Mouse (Mus musculus): ENCODE data around the gene Fam120a. TPM values are rescaled to one million over a fixed set of nuclear protein-coding genes. Genes with fewer than 3 reads are reported as not detected.
A peak's percentile ranks its signal among the peaks of the same experiment; 100 is the strongest.

Fam120a gene
- total and polyA plus RNA-seq, 2 experiments from 2014 or later: 9.5 to 58.3 TPM

DNA sequence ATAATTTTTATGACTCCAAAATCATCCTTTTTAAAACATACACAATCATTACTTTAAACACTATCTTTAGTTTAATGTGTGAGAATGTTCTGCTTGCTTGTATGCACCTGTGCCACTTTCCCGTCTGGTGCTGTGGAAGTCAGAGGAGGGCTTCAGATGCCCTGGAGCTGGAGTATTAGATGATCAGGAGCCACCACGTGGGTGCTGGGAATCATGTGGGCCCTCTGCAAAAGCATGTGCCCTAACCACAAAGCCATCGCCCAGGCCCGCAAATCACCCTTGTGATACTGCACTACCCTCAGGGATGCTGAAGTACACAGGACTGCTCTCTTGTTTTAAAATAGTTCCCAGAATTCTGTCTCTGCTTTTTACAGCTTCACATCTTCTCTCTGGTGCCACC lies 3.0 kb downstream of the Fam120a start:
- TF ChIP-seq CTCF (IDR thresholded peaks at IDR 0.05): no peak
- no peak for ATAC-seq (ENCODE audit: low FRiP score)
- Histone ChIP-seq H3K27me3 (ENCODE audit: insufficient read depth, low read length) (no peaks in the 10 kb centered on the region), H3K4me1 (ENCODE audit: insufficient read depth, low read length) (peaks cover 19% of the 10 kb centered on the region), H3K27ac (ENCODE audit: low read depth, low read length) (no peak overlapping the region), H3K9ac (replicated peaks; ENCODE audit: low read length, poor library complexity, severe bottlenecking) (no peak overlapping the region), H3K4me2 (ENCODE audit: low read depth, low read length, poor library complexity, severe bottlenecking) (peak overlapping the region; percentile 81), H3K36me3 (ENCODE audit: insufficient read depth, low read length) (no peaks in the 10 kb centered on the region), H3K9me3 (ENCODE audit: low read length) (no peaks in the 10 kb centered on the region), H3K4me3 (ENCODE audit: low read depth, low read length) (0 out of 2 replicates have a peak overlapping the region, but pooled peaks have one; percentile 65)
- DNase-seq (ENCODE audit: low spot score): no peak
- 73% methylated on average over 4 of the region's 4 CpGs for WGBS

DNA sequence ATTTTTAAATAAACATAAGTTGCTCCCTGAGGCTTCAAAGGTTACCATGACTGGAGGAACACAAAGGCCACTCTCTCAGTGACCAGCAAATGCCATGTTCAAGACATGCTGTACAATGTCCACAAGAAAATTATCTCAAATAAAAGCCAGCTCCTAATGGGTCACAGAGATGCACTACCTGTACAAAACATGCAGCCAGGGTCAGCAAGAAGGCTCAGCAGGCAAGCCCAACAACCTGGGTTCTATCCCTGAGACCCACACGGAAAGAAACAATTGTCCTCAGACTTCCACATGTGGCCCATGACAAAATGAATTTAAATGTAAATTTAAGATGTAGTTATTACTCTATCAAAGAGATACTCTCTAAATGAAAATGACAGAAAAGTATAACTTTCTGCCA lies 4.7 kb downstream of the Fam120a start:
- DNase-seq (ENCODE audit: low spot score) (no peak), ATAC-seq (ENCODE audit: low FRiP score) (no peak)
- no peaks in the 10 kb centered on the region for H3K27me3 ChIP-seq (ENCODE audit: insufficient read depth, low read length)
- no peak overlapping the region for H3K4me3 ChIP-seq (ENCODE audit: low read depth, low read length)
- H3K36me3 ChIP-seq (ENCODE audit: insufficient read depth, low read length): no peaks in the 10 kb centered on the region
- no peaks in the 10 kb centered on the region for H3K9me3 ChIP-seq (ENCODE audit: low read length)
- TF ChIP-seq CTCF (IDR thresholded peaks at IDR 0.05): no peak
- WGBS: 67% methylated on average over 1 of the region's 1 CpGs
- H3K4me1 ChIP-seq (ENCODE audit: insufficient read depth, low read length): peaks cover 19% of the 10 kb centered on the region
- H3K9ac ChIP-seq (replicated peaks; ENCODE audit: low read length, poor library complexity, severe bottlenecking): no peak overlapping the region
- no peak overlapping the region for H3K27ac ChIP-seq (ENCODE audit: low read depth, low read length)
- H3K4me2 ChIP-seq (ENCODE audit: low read depth, low read length, poor library complexity, severe bottlenecking): no peak overlapping the region

- 70% methylated on average over 3 of the region's 3 CpGs for WGBS
Observed at GRCm38 (mm10) chr13:48962519-48962918, 5.3 kb downstream of the Fam120a start.

DNA sequence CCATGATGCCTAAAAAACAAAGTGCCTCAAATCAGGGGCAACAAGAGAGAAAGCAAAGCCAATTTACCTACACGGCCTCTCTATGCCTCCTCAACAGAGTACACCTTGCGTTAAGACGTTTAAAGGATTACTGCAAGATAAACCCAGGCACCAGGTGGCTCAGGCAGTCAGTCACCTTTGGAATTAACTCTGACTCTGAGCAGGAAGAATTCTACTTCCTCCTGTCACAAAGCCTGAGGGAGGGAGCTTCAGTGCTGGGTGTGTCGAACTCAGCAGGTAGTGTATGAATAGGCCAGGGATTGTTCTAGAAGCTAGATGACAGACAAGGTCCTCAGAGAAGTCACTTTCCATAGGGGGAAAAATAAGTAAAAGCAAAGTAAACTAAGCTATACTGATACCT lies 9.2 kb downstream of the Fam120a start:
- H3K36me3 ChIP-seq (ENCODE audit: insufficient read depth, low read length): no peaks in the 10 kb centered on the region
- no peak overlapping the region for H3K4me3 ChIP-seq (ENCODE audit: low read depth, low read length)
- H3K27ac ChIP-seq (ENCODE audit: low read depth, low read length): no peak overlapping the region
- ATAC-seq (ENCODE audit: low FRiP score) (no peak), DNase-seq (ENCODE audit: low spot score) (no peak)
- whole genome bisulfite sequencing: 63% methylated on average over 4 of the region's 4 CpGs
- no peaks in the 10 kb centered on the region for H3K27me3 ChIP-seq (ENCODE audit: insufficient read depth, low read length)
- no peak for TF ChIP-seq CTCF (IDR thresholded peaks at IDR 0.05)
- no peak overlapping the region for H3K4me2 ChIP-seq (ENCODE audit: low read depth, low read length, poor library complexity, severe bottlenecking)
- H3K9ac ChIP-seq (replicated peaks; ENCODE audit: low read length, poor library complexity, severe bottlenecking): no peak overlapping the region
- H3K9me3 ChIP-seq (ENCODE audit: low read length): no peaks in the 10 kb centered on the region
- H3K4me1 ChIP-seq (ENCODE audit: insufficient read depth, low read length): no peaks in the 10 kb centered on the region

More at GRCm38 (mm10) chr13:48962519-48962918, 5.3 kb downstream of the Fam120a start:
- H3K36me3 ChIP-seq (ENCODE audit: insufficient read depth, low read length): no peaks in the 10 kb centered on the region
- peaks cover 19% of the 10 kb centered on the region for H3K4me1 ChIP-seq (ENCODE audit: insufficient read depth, low read length)
- no peak overlapping the region for H3K4me2 ChIP-seq (ENCODE audit: low read depth, low read length, poor library complexity, severe bottlenecking)
- no peak overlapping the region for H3K27ac ChIP-seq (ENCODE audit: low read depth, low read length)
- no peak for TF ChIP-seq CTCF (IDR thresholded peaks at IDR 0.05)
- no peaks in the 10 kb centered on the region for H3K9me3 ChIP-seq (ENCODE audit: low read length)
- ATAC-seq (ENCODE audit: low FRiP score) (no peak), DNase-seq (ENCODE audit: low spot score) (no peak)
- no peak overlapping the region for H3K9ac ChIP-seq (replicated peaks; ENCODE audit: low read length, poor library complexity, severe bottlenecking)
- H3K27me3 ChIP-seq (ENCODE audit: insufficient read depth, low read length): no peaks in the 10 kb centered on the region
- H3K4me3 ChIP-seq (ENCODE audit: low read depth, low read length): no peak overlapping the region

DNA sequence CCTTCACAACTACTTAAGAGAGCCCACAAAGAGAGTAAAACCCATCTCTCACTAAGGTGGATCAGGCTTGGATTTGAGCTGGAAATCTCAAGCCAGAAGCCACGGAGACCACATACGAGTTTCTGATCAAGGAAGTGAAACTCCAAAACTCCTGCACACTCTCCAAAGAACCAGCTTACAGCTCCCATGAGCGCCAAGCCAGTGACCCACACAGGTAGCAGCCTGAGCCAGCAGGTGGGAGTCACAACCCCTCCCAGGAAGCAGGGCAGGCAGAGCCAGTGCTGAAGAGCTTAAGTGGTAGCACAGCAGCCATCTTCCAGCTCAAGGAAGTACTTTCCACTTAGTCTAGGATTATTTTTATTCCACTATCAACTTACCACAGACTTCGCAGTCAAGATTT lies 13.0 kb downstream of the Fam120a start:
- ATAC-seq (ENCODE audit: low FRiP score) (no peak), DNase-seq (ENCODE audit: low spot score) (no peak)
- no peak overlapping the region for H3K9ac ChIP-seq (replicated peaks; ENCODE audit: low read length, poor library complexity, severe bottlenecking)
- no peak overlapping the region for H3K4me3 ChIP-seq (ENCODE audit: low read depth, low read length)
- no peaks in the 10 kb centered on the region for H3K4me1 ChIP-seq (ENCODE audit: insufficient read depth, low read length)
- H3K9me3 ChIP-seq (ENCODE audit: low read length): no peaks in the 10 kb centered on the region
- no peaks in the 10 kb centered on the region for H3K27me3 ChIP-seq (ENCODE audit: insufficient read depth, low read length)
- no peak for TF ChIP-seq CTCF (IDR thresholded peaks at IDR 0.05)
- H3K27ac ChIP-seq (ENCODE audit: low read depth, low read length): no peak overlapping the region
- 95% methylated on average over 4 of the region's 4 CpGs for WGBS
- no peak overlapping the region for H3K4me2 ChIP-seq (ENCODE audit: low read depth, low read length, poor library complexity, severe bottlenecking)
- H3K36me3 ChIP-seq (ENCODE audit: insufficient read depth, low read length): no peaks in the 10 kb centered on the region

- WGBS: 70% methylated on average over 5 of the region's 5 CpGs
- DNase-seq (ENCODE audit: low spot score) (no peak), ATAC-seq (ENCODE audit: low FRiP score) (no peak)
- Histone ChIP-seq H3K9me3 (ENCODE audit: low read length) (no peaks in the 10 kb centered on the region), H3K4me2 (ENCODE audit: low read depth, low read length, poor library complexity, severe bottlenecking) (no peak overlapping the region), H3K4me1 (ENCODE audit: insufficient read depth, low read length) (no peaks in the 10 kb centered on the region), H3K27me3 (ENCODE audit: insufficient read depth, low read length) (no peaks in the 10 kb centered on the region), H3K27ac (ENCODE audit: low read depth, low read length) (no peak overlapping the region), H3K4me3 (ENCODE audit: low read depth, low read length) (no peak overlapping the region), H3K36me3 (ENCODE audit: insufficient read depth, low read length) (peaks cover 4% of the 10 kb centered on the region; the same call in 1 of the 2 replicates), H3K9ac (replicated peaks; ENCODE audit: low read length, poor library complexity, severe bottlenecking) (no peak overlapping the region)
- no peak for TF ChIP-seq CTCF (IDR thresholded peaks at IDR 0.05)
Observed at GRCm38 (mm10) chr13:48950600-48951241, 17.1 kb downstream of the Fam120a start.

Data from midbrain, postnatal 0 days (tissue).